Mouse (Mus musculus): Measurements from ENCODE around the gene Nrip1.
"Not testable (repeated sequence)": the region's sequence is repeated elsewhere in the genome, so short reads cannot be mapped to it uniquely, and the experiment has no call there.

Nrip1 gene

DNA sequence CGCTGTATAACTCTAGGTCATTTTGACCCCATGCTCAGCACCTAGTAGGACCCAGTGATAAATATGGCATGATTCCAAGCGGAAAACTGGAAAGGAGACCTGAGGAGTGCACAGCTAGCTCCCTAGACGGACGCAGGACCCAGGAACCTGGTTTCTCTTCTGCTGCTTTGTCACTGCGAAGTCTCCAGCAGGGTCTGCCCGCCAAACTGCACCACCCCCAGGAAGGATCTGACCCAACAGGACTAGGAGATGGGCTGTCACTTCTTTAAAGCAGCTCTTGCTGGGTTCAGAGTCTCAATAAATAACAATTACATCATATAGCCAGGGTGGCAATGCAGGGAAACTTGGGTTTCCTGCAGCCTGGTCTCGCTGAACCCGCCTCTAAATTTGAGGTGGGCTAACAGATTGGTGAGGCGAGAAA lies at the start of gene Nrip1:
Nrip1 (minus strand) TSS at position 157 of the 421 bp plus-strand sequence.
- DNase-seq (ENCODE audit: low read depth, low spot score), result peak; percentile 55

- no peak for DNase-seq (ENCODE audit: low read depth, low spot score)
These were observed 48.9 kb upstream of the Nrip1 start for GRCm38 (mm10) chr16:76422531-76422930.

- DNase-seq (ENCODE audit: low read depth, low spot score), result no peak
These were observed 46.2 kb upstream of the Nrip1 start for GRCm38 (mm10) chr16:76419849-76420248.

DNA sequence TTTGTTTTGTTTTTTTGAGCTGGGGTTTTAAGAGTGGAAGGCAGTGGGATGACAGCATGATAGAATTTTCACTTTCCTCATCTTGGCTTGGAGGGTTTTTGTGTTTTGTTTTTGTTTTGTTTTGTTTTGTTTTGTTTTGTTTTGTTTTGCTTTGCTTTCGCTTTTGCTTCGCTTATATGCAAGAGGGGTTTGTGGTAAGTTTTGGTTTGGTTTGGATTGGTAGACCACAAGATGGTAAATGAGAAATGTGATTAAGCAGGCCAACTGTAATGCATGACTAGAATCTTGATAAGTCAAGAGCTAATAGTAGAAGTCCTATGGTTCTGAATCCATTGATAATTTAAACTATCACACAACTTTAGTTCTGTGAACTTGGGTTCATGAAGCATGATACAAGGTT lies 42.9 kb upstream of the Nrip1 start:
- DNase-seq (ENCODE audit: low read depth, low spot score), result no peak

DNA sequence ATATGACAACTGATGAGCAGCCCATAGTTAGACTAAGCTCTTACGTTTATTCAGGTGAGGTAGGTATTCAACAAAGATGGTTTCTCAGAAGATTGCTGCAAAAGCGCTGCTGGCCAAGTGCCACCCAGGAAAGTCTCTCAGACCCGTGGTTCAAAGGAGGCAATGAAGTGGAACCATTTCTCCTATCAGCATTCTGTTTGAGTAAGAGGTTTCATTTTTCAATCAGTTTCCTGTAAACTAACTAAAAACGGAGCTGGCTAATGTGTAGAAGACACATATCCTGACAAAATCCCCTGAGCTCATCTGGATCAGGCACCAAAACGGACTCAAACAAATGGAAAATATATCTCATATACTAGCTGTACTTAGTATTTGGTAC lies 42.4 kb upstream of the Nrip1 start:
- no peak for DNase-seq (ENCODE audit: low read depth, low spot score)

DNA sequence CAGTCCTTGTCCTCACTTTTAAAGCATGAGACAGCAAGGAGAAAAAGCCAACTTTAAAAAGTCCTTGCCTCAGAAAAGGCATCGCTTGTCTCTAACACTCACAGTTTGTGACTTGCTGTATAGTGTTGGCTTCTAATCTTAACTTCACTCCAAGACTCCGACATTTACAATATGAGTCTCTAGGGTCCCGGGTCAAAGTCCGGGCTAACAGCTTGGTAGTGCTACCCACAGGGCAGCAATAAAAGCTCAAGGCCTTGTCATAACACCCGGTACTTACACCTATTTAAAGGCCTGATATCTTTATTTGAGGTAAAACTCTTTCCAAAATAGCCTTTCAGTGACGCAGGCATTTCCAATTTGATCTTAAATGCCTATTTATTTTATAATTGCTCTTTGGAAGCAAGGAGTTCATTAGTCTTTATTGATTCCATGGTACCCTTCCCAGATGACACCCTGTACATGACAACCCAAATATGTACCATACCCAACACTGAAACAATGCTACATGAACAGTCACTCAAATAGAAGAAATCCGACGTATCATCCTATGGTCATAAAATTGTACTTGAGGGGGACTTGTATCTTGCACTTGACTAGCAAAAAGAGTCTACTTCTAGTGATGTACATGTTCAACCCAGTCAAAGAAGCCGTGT lies 41.9 kb upstream of the Nrip1 start:
- DNase-seq (ENCODE audit: low read depth, low spot score), result no peak

DNA sequence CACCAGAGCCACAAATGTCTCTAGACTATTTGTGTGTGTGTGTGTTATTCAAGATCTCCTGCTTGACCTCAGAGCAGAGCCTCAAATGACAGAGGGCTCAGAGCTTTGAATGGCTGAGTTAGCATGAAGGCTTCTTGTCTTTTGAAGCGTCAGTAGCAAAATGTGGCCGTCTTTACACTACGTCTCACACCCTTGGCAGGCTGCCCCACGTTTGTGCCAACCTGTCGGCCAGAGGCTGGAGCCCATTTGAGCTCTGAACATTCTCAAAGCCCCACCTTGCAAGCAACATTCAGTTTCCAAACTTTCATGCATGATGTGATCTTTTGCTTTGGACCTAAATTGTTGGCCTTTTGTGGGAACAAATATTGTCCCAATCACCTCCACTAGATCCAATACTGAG lies 40.9 kb upstream of the Nrip1 start:
- no peak for DNase-seq (ENCODE audit: low read depth, low spot score)

DNA sequence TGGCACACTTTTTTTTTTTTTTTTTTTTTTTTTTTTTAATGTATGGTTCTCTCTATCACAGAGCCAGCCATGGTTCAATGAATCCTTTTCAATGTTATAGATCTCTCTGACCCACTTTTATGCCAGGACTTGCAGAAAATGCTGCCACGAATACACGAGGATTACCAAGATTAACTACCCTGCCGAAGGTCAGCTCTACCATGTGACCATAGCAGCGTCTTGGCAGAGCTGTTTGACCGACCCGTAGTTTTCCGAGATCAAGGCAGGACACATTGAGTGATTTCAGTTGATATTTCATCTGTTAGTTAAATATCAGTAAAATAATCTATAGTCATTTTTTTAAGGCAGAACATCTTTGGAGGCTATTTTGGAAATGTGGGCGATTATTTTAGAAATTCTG lies 40.0 kb upstream of the Nrip1 start:
- DNase-seq (ENCODE audit: low read depth, low spot score), result no peak

DNA sequence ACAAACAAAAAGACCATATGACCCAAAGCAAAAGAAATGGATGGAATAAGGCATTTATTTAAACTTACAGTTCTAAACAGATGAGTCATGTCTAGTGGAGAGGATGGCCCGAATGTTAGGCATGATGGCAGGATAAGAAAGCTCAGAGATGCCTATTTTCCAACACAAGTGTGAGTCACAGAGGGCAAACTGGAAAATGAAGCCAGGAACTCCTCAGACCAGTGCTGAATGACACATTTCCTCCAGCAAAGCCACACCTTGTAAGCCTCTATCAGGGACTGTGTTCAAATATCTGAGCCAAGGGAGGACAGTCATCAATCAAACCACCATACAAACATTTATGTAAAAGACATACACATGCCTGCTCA lies 35.7 kb upstream of the Nrip1 start:
- no peak for DNase-seq (ENCODE audit: low read depth, low spot score)

DNA sequence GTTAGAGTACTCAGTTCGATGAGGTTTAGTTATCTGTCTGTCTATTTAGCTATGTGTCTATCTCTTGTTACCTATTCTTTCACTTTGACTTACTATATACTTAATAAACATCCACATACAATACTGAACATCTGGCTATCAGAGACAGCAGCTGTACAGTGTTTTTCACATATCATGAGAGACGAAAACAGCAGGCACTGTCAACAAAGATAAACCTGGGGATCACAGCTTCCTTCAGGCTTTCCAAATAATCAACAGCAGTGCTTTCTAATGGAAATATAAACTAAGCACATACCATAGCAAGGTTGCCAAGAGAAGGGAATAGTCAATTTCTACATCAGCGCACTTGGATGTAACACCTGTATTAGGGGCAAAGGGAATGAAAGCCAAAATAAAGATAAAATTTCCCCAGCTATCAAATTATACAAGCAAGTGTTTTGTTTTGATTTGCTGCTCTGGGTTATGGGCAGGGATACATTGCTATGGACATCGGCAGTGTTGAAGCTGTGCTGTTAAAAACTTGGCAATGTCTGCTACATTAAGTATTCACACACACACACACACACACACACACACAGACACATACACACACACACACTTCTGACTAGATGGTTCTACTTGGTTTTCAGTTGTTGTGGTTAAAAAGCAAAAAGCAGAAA lies 35.2 kb upstream of the Nrip1 start:
- no peak for DNase-seq (ENCODE audit: low read depth, low spot score)

DNA sequence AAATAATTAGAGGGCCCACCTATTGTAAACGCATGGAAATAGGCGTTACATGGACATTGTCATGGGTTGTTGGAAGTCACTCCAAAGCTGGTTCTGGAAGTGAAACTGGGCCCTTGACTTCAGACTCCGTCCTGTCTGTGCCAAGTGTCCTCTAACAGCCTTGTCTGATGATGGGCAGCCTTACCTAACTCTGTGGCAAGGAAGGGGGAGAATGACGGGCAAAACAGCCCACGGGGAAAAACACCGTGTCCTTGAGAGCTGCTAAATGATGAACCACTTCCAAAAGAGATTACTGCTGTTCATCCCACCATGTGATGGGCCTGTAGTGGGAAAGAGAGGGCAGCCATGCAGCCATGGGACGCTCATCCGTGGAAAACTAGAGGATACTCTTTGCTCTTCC lies 34.6 kb upstream of the Nrip1 start:
- DNase-seq (ENCODE audit: low read depth, low spot score), result no peak

GRCm38 (mm10) chr16:76407321-76407920 lies 33.8 kb upstream of the Nrip1 start:
- DNase-seq (ENCODE audit: low read depth, low spot score), result no peak

DNA sequence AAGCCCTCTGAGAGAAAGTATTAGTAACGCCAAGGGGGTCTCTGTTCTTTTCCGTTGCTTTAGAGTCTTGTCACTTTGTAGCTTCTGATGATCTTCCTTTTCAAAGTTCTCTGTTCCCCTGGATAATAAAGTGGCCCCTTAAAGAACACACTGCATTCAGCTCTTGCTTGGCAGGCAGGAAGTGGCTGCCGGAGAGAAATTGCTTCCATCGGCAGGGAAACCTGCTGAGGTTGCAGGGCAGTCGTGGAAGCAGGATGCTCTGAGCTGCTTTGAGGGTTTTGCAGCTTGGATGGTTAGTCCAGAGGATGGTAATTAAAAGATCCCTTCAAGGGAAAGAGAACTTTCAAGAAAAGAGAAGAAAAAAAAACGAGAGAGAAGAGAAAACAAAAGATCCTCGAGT lies 33.3 kb upstream of the Nrip1 start:
- no peak for DNase-seq (ENCODE audit: low read depth, low spot score)

DNA sequence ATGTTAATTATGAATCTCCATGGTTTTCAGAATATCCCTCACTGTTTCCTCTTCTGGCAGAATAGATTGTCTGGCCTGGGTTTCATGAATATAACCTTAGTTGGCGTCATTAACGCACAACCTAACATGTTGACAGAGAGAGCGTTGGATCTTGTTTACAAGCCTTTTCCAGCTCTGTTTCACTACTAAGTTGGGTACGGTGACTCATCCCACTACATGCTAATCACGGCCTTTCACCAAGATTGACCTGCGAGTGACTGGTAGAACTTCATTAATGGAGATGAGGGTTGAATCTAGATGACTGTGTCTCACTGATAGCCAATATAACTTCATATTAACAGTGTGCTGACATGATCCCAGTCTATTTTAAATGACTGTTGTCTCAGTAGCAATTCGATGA lies 32.7 kb upstream of the Nrip1 start:
- no peak for DNase-seq (ENCODE audit: low read depth, low spot score)

DNA sequence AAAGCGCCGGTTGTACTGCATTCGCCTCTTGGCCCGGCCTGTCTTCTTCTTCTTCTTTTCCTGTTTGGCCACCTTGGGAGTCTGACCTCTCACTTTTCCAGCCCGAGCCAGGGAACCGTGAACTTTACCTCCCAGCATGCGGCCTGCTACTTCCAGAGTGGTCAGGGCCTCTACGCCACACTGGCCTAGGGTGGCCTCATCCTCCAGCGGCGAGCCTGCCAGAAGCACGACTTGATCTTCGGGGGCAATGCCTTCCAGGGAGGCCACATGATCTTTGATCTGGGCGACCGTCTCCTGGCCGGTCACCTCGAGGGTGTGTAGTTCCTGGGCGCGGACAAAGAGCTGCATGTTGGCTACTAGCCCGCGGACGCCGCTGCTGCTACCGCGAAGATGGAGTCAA lies 29.7 kb upstream of the Nrip1 start:
- not testable (repeated sequence) for DNase-seq (ENCODE audit: low read depth, low spot score)

DNA sequence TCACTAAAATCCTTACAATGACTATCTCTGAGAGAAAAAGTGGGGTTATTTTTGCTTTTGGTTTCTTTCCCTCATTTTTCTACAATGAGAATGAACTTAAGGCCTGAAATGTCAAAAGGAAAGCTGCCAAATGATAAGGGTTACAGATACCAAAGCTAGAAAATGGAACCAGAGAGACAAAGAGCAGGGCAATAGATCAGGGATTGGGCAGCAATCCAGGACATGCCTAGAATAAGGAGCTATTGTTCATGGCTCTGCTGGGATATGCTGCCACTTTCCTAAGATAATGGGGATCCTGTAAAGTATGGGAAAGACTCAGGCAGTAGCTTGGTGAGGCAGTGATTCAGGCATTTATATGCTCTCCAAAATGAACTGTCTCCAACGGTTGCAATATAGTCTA lies 22.9 kb upstream of the Nrip1 start:
- no peak for DNase-seq (ENCODE audit: low read depth, low spot score)

DNA sequence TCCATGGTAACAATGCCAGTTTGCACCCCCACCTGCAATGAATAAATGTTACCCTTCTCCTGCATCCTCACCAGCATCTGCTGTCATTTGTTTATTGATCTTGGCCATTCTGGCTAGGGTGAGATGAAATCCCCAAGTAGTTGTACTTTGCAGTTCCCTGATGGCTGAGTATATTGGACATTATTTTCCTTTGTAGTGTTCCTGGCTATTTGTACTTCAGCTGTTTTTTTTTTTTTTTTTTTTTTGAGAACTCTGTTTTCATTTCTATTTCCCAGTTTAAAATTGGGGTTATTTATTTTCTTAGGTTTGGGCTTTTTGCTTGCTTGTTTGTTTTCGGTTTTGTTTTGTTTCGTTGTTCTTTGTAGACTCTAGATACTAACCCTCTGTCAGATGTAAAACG lies 19.6 kb upstream of the Nrip1 start:
- no peak for DNase-seq (ENCODE audit: low read depth, low spot score)

GRCm38 (mm10) chr16:76386496-76386895 lies 12.9 kb upstream of the Nrip1 start:
- DNase-seq (ENCODE audit: low read depth, low spot score), result no peak

DNA sequence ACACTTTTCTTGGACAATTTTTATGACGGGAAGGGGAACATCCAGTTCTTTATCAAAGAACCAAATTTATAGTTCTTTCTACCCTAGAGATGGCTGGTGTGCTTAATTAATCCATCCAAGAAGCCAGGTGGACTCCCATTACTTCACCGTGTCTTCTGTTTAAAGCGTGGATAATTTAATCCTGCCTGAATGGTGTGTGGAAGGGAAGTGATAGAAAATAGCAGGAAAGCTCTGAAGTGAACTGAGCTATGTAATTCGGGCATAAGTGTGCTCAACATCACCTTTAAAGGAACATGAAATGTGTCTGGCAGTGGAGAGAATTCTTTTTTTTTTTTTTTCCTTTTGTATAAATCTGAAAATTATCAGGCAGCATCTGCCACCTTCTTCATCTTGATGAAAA lies 12.4 kb upstream of the Nrip1 start:
- no peak for DNase-seq (ENCODE audit: low read depth, low spot score)

DNA sequence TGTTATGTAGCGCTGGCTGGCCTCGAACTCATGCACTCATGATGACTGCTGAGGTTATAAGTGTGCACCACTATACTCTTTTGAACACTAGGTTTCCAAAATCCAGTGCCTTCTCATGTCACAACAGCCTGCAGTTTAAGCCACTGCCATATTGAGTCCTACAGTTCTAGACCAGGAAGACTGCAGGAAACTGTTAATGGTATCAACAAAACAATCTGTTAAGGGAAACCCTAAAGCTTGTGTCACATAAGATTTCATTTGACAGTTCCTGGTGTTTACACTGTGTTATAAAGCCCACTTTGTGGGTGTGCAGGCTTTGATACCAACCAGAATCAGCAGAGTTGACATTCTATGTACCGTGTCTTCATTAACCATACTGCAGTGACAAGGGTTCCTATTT lies 3.6 kb upstream of the Nrip1 start:
- DNase-seq (ENCODE audit: low read depth, low spot score), result no peak

DNA sequence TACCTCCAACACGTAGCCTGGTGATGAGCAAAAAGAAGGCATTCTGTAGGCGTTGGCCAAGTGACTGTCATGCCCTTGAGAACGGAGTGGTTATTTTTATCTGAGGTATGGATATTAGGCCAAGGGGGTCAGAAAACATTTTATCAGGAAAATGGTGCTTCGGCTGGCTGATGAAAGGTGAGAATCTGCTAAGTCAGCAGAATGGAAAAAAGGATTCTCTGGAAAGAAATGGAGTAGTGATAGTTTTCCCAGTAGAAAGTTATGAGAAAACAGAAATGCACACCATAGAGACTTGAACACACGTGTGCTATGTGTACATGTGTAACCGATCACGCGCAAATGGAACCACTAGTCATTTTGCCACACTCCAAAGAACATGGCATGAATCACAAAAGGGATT lies 3.0 kb upstream of the Nrip1 start:
- no peak for DNase-seq (ENCODE audit: low read depth, low spot score)

DNA sequence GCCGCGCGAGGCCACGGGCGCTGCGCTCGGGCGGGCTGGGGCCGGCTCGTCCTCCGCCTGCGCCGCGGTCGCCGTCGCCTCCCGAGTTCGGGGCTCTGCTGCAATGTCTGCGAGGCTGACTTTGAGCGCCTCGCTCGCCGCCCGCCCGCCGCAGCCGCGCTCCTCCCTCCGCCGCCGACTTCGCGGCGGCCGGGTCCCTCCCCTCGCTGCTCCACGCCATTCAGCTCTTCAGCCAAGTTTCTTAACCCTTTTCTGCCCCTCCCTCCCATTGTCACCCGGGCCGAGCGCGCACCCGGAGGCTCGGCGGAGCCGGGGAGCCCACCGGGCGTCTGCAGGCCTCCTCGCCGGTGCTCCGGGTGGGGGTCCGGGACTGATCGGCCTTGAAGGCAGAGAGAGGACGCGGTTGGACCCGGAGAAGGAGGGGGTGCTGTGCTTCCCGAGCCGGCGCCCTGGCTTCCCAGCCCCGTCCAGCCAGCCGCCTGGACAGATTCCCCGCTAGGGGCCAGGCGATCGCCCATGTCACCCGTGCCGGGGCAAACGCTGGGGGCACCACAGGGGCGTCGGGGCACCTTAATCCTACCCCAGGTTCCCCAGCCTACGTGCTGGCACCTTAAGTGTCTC lies 576 bp downstream of the Nrip1 start:
- DNase-seq (ENCODE audit: low read depth, low spot score), result peak; percentile 94

All from ZHBTc4 (cell line).